Mouse (Mus musculus) layer of hippocampus, postnatal 36 days (tissue): ENCODE data around the gene Dip2c. TPM values are rescaled to one million over a fixed set of nuclear protein-coding genes. Genes with fewer than 3 reads are reported as not detected.
A peak's percentile ranks its signal among the peaks of the same experiment; 100 is the strongest.

Experiments used
- DNase-seq, 2 experiments: peaks; one replicate each; pipeline ENCODE4 v3.0.0; 2022
- total RNA-seq, 2 experiments: library from RNA; stranded (reverse); gene quantifications; 2 replicates each; pipeline ENCODE4 v1.2.3; 2021

Dip2c gene
- total RNA-seq, 2 experiments from 2014 or later, result 65.8 to 70.8 TPM

DNA sequence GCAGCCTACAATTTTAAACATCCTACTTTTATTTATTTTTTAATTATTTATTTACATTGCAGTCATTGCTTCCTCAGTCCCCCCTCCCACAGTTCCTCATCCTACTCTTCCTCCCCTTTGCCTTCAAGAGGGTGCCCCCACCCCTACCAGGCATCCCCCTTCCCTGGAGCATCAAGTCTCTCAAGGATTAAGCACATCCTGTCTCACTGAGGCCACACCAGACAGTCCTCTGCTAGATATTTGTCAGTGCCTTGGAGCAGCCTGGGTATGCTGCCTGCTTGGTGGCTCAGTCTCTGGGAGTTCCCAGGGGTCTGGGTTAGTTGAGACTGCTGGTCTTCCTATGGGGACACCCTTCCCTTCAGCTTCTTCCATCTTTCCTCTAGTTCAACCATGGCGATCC, 397.8 kb downstream of the Dip2c start:
- DNase-seq, result no peak

DNA sequence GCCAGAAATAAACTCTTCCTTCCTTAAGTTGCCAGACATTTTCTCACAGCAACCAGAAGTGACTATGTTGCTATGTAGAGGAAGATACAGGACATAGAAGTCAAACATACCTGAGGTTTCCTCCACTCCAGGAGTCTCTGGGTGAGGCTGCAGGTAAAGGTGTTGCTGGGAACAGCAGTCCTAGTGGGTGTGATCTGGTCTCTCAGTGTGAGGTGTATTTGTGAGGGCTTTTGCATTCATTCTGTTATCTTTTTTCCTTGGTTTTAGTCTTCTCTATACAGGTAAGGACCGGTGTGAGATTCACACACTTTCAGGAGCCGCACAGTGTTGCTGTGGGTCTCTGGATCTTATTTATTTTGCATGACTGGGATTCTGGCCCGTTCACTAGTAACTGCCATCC, 405.2 kb downstream of the Dip2c start:
- no peak for DNase-seq

DNA sequence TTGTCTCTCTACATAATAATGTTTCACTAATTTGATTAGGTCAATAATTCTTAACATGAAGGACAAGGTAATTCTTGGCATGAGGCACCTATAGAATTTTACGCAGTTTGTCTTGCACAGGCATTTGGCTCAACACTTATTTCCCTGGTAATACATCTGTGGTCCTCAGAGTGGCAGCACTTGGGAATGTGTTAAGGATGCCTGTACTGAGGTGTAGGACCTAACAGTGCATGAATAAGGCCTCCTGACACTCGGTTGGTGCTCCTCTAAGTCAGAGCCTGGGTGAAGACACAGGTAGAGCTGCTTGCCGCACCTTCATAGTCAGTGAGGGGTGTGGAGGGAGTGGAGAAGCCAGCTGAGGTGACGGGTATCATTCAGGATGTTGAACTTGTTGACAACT, 407.0 kb downstream of the Dip2c start:
- no peak for DNase-seq

GRCm38 (mm10) chr13:9684153-9684923, 408.0 kb downstream of the Dip2c start:
- peak; percentile 40 to 50 for DNase-seq

GRCm38 (mm10) chr13:9686261-9686660, 409.9 kb downstream of the Dip2c start:
- no peak for DNase-seq

DNA sequence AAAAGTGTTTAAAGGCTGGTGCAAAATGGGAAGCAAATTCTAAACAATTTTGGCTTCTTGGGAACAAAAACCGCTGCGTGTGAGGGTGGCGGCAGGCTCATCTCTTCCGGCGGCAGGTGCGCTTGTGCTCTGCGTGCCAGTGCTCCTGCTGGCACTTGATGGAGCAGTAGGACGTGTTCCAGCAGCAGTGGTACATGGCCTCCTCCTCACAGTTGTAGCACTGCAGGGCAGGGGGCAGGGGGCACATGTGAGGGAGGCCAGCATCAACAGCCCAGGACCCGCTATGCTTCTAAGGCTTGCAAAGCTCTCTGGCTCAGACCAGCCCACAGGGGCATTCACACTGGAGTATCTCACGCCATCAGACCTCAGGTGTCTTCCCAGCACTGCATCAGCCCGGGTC, 410.4 kb downstream of the Dip2c start:
- no peak for DNase-seq

- no peak for DNase-seq
Measured at GRCm38 (mm10) chr13:9689366-9689765, 413.0 kb downstream of the Dip2c start.

- DNase-seq, result no peak
Measured at GRCm38 (mm10) chr13:9692876-9693275, 416.5 kb downstream of the Dip2c start.

DNA sequence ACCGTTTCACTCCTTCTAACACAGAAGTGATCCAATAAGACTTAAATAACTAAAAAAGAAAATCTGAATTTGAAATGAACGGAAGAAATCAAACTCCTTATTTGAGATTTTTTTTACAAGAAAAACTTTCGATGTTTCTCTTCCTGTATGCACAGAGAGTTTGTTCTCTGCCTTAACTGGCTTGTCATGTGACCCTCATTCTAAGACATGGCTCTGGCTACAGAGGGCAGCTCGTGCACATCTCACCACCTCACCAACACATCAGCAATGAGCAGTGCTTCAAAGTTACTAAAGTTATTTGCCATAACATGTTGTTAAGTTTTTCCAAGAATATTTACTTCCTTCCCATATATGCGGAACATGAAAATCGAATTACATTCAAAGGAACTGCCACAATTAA, 418.3 kb downstream of the Dip2c start:
- no peak for DNase-seq

GRCm38 (mm10) chr13:9695403-9695802, 419.1 kb downstream of the Dip2c start:
- DNase-seq, result no peak

- DNase-seq, result no peak
Measured at GRCm38 (mm10) chr13:9695809-9696208, 419.5 kb downstream of the Dip2c start.

DNA sequence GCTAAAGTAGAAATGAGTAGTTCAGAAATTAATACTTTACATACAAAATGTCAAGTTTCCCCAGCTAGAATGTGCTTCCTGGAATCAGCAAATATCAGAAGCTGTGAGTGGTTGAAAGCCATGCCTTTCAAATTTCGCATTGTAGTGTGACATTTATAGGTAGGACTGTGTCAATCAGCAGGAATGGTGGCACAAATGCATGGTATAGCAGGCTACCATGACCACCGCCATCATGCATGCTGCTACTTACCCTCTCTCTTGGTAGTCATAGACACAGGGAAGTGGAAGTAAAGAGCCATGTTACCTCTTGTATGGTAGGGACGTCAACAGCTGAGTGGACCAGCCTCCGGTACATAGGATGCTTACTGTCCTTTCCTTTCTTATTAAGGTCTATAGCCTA, 421.0 kb downstream of the Dip2c start:
- DNase-seq, result no peak

GRCm38 (mm10) chr13:9702615-9703235, 426.4 kb downstream of the Dip2c start:
- no peak for DNase-seq

DNA sequence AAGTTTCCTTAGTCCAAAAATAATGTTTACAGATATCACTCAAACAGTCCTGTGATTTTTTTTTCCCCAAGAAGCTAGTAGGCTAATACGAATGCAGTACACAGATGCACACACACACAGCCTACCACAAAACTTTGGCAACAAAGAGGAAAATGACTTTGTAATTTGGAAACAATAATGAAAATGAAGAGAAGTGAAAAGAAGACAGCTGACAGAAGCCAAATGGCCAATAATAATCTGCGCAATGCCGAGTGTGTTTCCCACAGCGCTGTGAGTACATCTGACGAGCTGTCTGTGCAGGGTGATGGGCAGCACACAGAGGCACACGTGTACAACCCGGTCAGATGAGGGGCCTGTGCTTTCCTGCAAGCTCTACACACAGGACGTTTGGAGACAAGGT, 430.4 kb downstream of the Dip2c start:
- no peak for DNase-seq

GRCm38 (mm10) chr13:9708433-9709240, 432.3 kb downstream of the Dip2c start:
- no peak for DNase-seq

- DNase-seq, result no peak
Measured at GRCm38 (mm10) chr13:9712409-9712808, 436.1 kb downstream of the Dip2c start.

DNA sequence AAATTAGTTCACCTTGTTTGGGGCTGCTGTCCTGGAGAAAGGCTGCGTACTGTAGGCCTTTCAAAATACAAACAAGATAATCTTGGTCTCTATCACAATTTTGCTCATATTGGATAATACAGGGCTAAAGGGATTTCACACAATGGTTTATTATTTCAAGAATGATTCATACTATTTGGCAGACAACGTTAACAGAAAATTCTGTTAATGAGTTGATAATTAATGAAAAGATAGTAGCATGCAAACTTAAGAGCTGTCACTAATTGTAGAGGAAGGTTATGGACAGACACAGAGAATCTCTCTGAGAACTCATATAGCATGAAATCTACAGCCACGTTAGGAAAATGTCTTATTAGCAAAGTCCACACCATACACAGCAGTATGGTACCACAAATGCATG, 436.6 kb downstream of the Dip2c start:
- no peak for DNase-seq

DNA sequence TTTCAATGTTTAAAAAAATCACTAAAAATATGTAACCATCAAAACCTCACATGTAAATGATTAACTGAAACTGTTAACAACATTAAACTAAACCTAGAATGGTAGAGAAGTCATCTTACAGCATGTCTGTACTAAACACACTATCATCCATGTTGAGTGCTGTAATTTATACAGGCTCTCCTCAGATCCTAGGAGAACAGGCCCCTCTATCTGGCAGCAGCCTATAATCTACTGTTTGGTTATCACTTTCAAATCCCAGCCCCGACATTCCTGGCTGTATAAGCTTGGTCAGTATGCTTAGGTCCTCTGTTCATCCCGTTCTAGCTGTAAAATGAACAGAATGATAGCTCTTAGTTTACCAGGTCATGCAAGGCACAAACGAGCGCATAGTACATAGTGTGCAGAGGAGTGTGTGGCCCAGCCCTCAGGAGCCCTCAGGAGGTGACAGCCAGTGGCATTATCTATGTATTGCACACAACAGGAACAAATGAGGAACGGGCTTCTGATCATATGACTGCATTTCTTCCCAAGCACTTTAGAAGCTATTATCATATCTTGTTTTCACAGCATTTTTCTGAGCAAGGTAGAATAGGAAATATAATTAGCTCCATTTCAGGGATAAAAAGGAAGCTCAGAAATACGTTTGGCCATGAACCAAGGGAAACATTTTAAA, 437.3 kb downstream of the Dip2c start:
- no peak for DNase-seq

- no peak for DNase-seq
Measured at GRCm38 (mm10) chr13:9715224-9715623, 438.9 kb downstream of the Dip2c start.
